Mouse (Mus musculus): ENCODE measurements around the gene Slamf8. TPM values are rescaled to one million over a fixed set of nuclear protein-coding genes. Genes with fewer than 3 reads are reported as not detected.

Slamf8 gene
- 0.55 and 0.61 TPM in 2 replicates for polyA plus RNA-seq (2012; ENCODE audit: low replicate concordance)

GRCm38 (mm10) chr1:172590385-172590784 is at the start of gene Slamf8:
Gene Slamf8 (minus strand): TSS chr1:172590568.

DNA sequence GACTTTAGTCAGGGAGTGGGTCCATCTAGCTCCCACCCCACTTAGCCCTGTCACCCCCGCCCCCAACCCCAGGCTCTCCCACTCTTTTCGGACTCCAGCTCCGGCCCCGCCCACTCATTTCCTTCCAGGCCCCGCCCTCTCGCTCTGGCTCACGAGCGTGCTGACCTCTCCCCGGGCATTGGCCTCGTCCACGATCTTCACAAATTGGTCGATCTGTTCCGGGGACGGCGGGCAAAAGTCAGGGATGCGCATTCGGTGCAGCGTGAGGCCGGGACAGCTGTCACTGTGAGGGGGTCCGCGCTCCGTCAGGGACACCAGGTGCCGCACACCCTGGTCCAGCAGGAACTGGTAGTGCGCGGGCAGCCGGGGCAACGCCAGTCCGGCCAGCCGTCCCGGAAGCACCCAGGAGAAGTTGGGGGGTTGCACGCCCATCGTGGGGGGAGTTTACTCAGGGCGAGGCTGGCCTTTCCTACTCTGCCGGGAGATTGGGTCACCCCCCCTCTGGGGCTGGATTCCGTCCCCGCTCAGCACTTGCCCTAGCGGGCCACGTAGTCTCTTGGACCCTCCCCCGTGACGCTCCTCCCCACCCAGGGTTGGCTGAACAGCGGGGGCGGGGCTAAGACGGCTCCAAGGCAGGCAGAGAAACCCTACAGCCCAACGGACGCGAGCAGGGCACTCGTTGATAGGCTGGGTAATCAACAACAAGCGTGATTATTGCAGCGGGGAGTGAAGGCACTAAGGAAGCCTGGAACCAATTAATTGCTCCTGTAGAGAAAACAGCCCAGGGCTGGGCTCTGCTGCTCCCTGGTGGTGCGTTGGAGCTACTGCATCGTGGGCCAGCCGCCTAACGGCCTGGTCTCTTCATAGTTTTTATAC is 42.3 kb upstream of the Slamf8 start, which contains the start of gene Dusp23:
Gene Dusp23, minus strand, starts transcription at position 512 of the 876 bp plus-strand sequence.

DNA sequence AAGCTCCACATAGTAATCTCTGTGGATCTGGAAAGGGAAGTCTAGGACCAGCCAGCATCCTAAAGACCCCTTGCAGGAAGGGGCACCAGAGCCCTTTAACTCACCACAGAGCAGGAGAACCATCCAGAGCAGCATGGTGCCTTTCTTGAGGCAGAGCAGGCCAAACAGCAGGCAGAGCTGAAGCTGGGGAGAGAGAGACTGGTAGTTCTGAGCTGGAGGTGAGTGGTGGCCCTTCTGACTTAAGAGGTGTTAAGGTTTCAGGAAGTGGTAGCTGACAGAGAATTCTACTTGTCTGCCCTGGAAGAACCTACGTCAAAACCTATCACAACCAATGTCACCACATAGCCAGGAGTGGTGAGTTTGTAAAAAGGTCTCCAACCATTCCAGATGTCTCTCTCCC is 12.0 kb upstream of the Slamf8 start, which contains the start of gene Fcrl6:
Gene Fcrl6, minus strand, starts transcription at position 226 of the 400 bp plus-strand sequence.

DNA sequence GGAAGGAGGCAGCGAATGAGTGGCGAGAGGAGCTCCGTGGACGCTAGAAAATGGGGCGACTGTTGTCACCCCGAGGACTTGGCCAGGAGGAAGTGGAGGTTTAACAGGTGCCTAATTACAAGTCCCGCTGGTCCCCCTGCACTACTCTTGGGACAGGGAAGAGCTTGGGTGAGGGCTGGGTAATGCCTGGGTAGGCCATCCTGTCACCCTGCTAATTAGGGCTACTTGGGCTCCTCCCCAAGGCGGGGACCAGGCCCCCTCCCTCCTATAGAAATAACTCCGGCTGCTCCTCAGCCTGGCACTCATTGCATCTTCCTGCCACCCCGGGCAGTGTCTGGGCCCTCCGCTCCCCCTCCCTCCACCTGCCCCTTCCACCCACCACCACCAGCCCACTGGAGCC is 34.7 kb downstream of the Slamf8 start, which contains the start of gene Vsig8:
Gene Vsig8, plus strand, starts transcription at position 301 of the 400 bp plus-strand sequence.

Other genes with a start within 250 kb of the Slamf8 start
- 5.6 and 7.3 TPM in 2 replicates for gene Kcnj10, start 249.4 kb downstream of the Slamf8 start, polyA plus RNA-seq (2012; ENCODE audit: low replicate concordance)
- gene Pigm, start 214.0 kb downstream of the Slamf8 start, polyA plus RNA-seq (2012; ENCODE audit: low replicate concordance) = 22.4 and 24.1 TPM in 2 replicates
- 0.36 TPM in 1 of 2 replicates, not detected in the other for gene Slamf9, start 115.2 kb downstream of the Slamf8 start, polyA plus RNA-seq (2012; ENCODE audit: low replicate concordance)
- 1.7 and 2.2 TPM in 2 replicates for gene Igsf9, start 108.8 kb downstream of the Slamf8 start, polyA plus RNA-seq (2012; ENCODE audit: low replicate concordance)
- 55.1 and 658 TPM in 2 replicates for gene Tagln2, start 90.5 kb downstream of the Slamf8 start, polyA plus RNA-seq (2012; ENCODE audit: low replicate concordance)
- gene Cfap45, start 69.8 kb downstream of the Slamf8 start, polyA plus RNA-seq (2012; ENCODE audit: low replicate concordance) = 0.28 TPM in 1 of 2 replicates, not detected in the other
- not detected in 2 replicates for gene Vsig8, start 34.6 kb downstream of the Slamf8 start, polyA plus RNA-seq (2012; ENCODE audit: low replicate concordance)
- not detected in 2 replicates for gene Fcrl6, start 12.0 kb upstream of the Slamf8 start, polyA plus RNA-seq (2012; ENCODE audit: low replicate concordance)
- gene Dusp23, start 42.4 kb upstream of the Slamf8 start, polyA plus RNA-seq (2012; ENCODE audit: low replicate concordance) = 0.99 and 2.1 TPM in 2 replicates
- gene Crp, start 107.5 kb upstream of the Slamf8 start, polyA plus RNA-seq (2012; ENCODE audit: low replicate concordance) = not detected in 2 replicates